Mouse (Mus musculus): Measurements from ENCODE around the gene Atp8b5. TPM values are rescaled to one million over a fixed set of nuclear protein-coding genes. Genes with fewer than 3 reads are reported as not detected.

Atp8b5 gene
- polyA plus RNA-seq, 1 experiment, result 0.36 TPM

GRCm38 (mm10) chr4:43418973-43419656 lies 152.2 kb downstream of the Atp8b5 start:
- Histone ChIP-seq H3K27ac (ENCODE audit: control insufficient read depth, insufficient read depth, low read length) (no peak overlapping the region), H3K4me1 (replicated peaks; ENCODE audit: control insufficient read depth, insufficient read depth, low read length) (no peaks in the 10 kb centered on the region), H3K36me3 (ENCODE audit: control insufficient read depth, insufficient read depth, low read length) (no peaks in the 10 kb centered on the region), H3K27me3 (ENCODE audit: control insufficient read depth, insufficient read depth, low read length) (no peaks in the 10 kb centered on the region), H3K4me3 (ENCODE audit: control insufficient read depth, insufficient read depth, low read length) (no peak overlapping the region)
- TF ChIP-seq CTCF (IDR thresholded peaks at IDR 0.05; ENCODE audit: borderline replicate concordance, control insufficient read depth, extremely low read depth, insufficient read depth, low read length, poor library complexity) (no peak), POLR2A (IDR thresholded peaks at IDR 0.05; ENCODE audit: control insufficient read depth, extremely low read depth, insufficient read depth, low read length, poor library complexity) (no peak)
- no peak for DNase-seq
- 87% methylated on average over 15 of the region's 15 CpGs for WGBS

GRCm38 (mm10) chr4:43419801-43420281 lies 152.9 kb downstream of the Atp8b5 start:
- TF ChIP-seq CTCF (IDR thresholded peaks at IDR 0.05; ENCODE audit: borderline replicate concordance, control insufficient read depth, extremely low read depth, insufficient read depth, low read length, poor library complexity) (no peak), POLR2A (IDR thresholded peaks at IDR 0.05; ENCODE audit: control insufficient read depth, extremely low read depth, insufficient read depth, low read length, poor library complexity) (no peak)
- no peaks in the 10 kb centered on the region for H3K4me1 ChIP-seq (replicated peaks; ENCODE audit: control insufficient read depth, insufficient read depth, low read length)
- H3K27me3 ChIP-seq (ENCODE audit: control insufficient read depth, insufficient read depth, low read length), result no peaks in the 10 kb centered on the region; the same call in 1 of the 2 replicates
- H3K4me3 ChIP-seq (ENCODE audit: control insufficient read depth, insufficient read depth, low read length), result no peak overlapping the region
- no peaks in the 10 kb centered on the region for H3K36me3 ChIP-seq (ENCODE audit: control insufficient read depth, insufficient read depth, low read length)
- WGBS, result 65% methylated on average over 9 of the region's 9 CpGs
- H3K27ac ChIP-seq (ENCODE audit: control insufficient read depth, insufficient read depth, low read length), result no peak overlapping the region
- DNase-seq, result no peak

GRCm38 (mm10) chr4:43420305-43420704 lies 153.3 kb downstream of the Atp8b5 start:
- H3K27ac ChIP-seq (ENCODE audit: control insufficient read depth, insufficient read depth, low read length), result no peak overlapping the region
- DNase-seq, result peak; percentile 64

GRCm38 (mm10) chr4:43421632-43422240 lies 154.8 kb downstream of the Atp8b5 start:
- TF ChIP-seq POLR2A (IDR thresholded peaks at IDR 0.05; ENCODE audit: control insufficient read depth, extremely low read depth, insufficient read depth, low read length, poor library complexity) (no peak), CTCF (IDR thresholded peaks at IDR 0.05; ENCODE audit: borderline replicate concordance, control insufficient read depth, extremely low read depth, insufficient read depth, low read length, poor library complexity) (no peak)
- WGBS, result 95% methylated on average over 28 of the region's 28 CpGs
- H3K4me3 ChIP-seq (ENCODE audit: control insufficient read depth, insufficient read depth, low read length), result no peak overlapping the region
- H3K36me3 ChIP-seq (ENCODE audit: control insufficient read depth, insufficient read depth, low read length), result no peaks in the 10 kb centered on the region
- no peak for DNase-seq
- peaks cover 15% of the 10 kb centered on the region for H3K4me1 ChIP-seq (replicated peaks; ENCODE audit: control insufficient read depth, insufficient read depth, low read length)
- H3K27ac ChIP-seq (ENCODE audit: control insufficient read depth, insufficient read depth, low read length), result no peak overlapping the region
- H3K27me3 ChIP-seq (ENCODE audit: control insufficient read depth, insufficient read depth, low read length), result no peaks in the 10 kb centered on the region; the same call in 1 of the 2 replicates

More at GRCm38 (mm10) chr4:43420305-43420704, 153.3 kb downstream of the Atp8b5 start:
- peaks cover under 1% of the 10 kb centered on the region for H3K4me1 ChIP-seq (replicated peaks; ENCODE audit: control insufficient read depth, insufficient read depth, low read length)
- no peak overlapping the region for H3K4me3 ChIP-seq (ENCODE audit: control insufficient read depth, insufficient read depth, low read length)
- 2% methylated on average over 6 of the region's 6 CpGs for WGBS
- no peak for TF ChIP-seq CTCF (IDR thresholded peaks at IDR 0.05; ENCODE audit: borderline replicate concordance, control insufficient read depth, extremely low read depth, insufficient read depth, low read length, poor library complexity)
- no peak for TF ChIP-seq POLR2A (IDR thresholded peaks at IDR 0.05; ENCODE audit: control insufficient read depth, extremely low read depth, insufficient read depth, low read length, poor library complexity)
- H3K36me3 ChIP-seq (ENCODE audit: control insufficient read depth, insufficient read depth, low read length), result no peaks in the 10 kb centered on the region
- H3K27me3 ChIP-seq (ENCODE audit: control insufficient read depth, insufficient read depth, low read length), result no peaks in the 10 kb centered on the region; the same call in 1 of the 2 replicates

Other genes with a start within 250 kb of the Atp8b5 start
- gene Pigo, start 241.3 kb upstream of the Atp8b5 start, polyA plus RNA-seq (2012; rRNA removed), result 47.4 and 54.5 TPM in 2 replicates
- gene Stoml2, start 235.4 kb upstream of the Atp8b5 start, polyA plus RNA-seq (2012; rRNA removed), result 71.2 and 78.5 TPM in 2 replicates
- 8.3 and 9.8 TPM in 2 replicates for gene Fam214b, start 220.9 kb upstream of the Atp8b5 start, polyA plus RNA-seq (2012; rRNA removed)
- gene Unc13b, start 208.2 kb upstream of the Atp8b5 start, polyA plus RNA-seq (2012; rRNA removed), result 1.7 and 2.7 TPM in 2 replicates
- 4.2 and 4.3 TPM in 2 replicates for gene Rusc2, start 114.8 kb downstream of the Atp8b5 start, polyA plus RNA-seq (2012; rRNA removed)
- 0.22 and 0.42 TPM in 2 replicates for gene Fam166b, start 162.0 kb downstream of the Atp8b5 start, polyA plus RNA-seq (2012; rRNA removed)
- gene Tesk1, start 174.8 kb downstream of the Atp8b5 start, polyA plus RNA-seq (2012; rRNA removed), result 66.6 and 67.5 TPM in 2 replicates
- 9.8 and 10.8 TPM in 2 replicates for gene Cd72, start 187.5 kb downstream of the Atp8b5 start, polyA plus RNA-seq (2012; rRNA removed)
- gene Sit1, start 216.6 kb downstream of the Atp8b5 start, polyA plus RNA-seq (2012; rRNA removed), result 187 and 239 TPM in 2 replicates
- gene Ccdc107, start 225.7 kb downstream of the Atp8b5 start, polyA plus RNA-seq (2012; rRNA removed), result 330 and 367 TPM in 2 replicates
- gene Arhgef39, start 232.5 kb downstream of the Atp8b5 start, polyA plus RNA-seq (2012; rRNA removed), result 105 and 108 TPM in 2 replicates
- gene Car9, start 239.8 kb downstream of the Atp8b5 start, polyA plus RNA-seq (2012; rRNA removed), result 2.5 and 2.9 TPM in 2 replicates

All from thymus, adult 2 months (tissue).